Mouse (Mus musculus) C2C12 (cell line): ENCODE measurements around the gene Lin37. TPM values are rescaled to one million over a fixed set of nuclear protein-coding genes. Genes with fewer than 3 reads are reported as not detected.
A peak's percentile ranks its signal among the peaks of the same experiment; 100 is the strongest.

Experiments
- H3K27me3 ChIP-seq: one replicate; pipeline ENCODE4 v1.6.1; 2011; ENCODE audit not compliant: control insufficient read depth, insufficient read depth, insufficient read length
- H3K36me3 ChIP-seq: one replicate; pipeline ENCODE4 v1.6.1; 2011; ENCODE audit not compliant: control insufficient read depth, insufficient read depth
- H3K4me3 ChIP-seq: one replicate; pipeline ENCODE4 v1.5.1; 2011; ENCODE audit warnings: mild to moderate bottlenecking, control low read depth; ENCODE audit not compliant: poor library complexity, insufficient read depth, severe bottlenecking
- H3K79me2 ChIP-seq: one replicate; pipeline ENCODE4 v1.6.1; 2011; ENCODE audit not compliant: control insufficient read depth, insufficient read depth
- H3K79me3 ChIP-seq: one replicate; pipeline ENCODE4 v1.6.1; 2011; ENCODE audit warnings: low read depth, control low read depth
- H3ac ChIP-seq: one replicate; pipeline ENCODE3; 2011; ENCODE audit warnings: low read depth; ENCODE audit not compliant: control insufficient read depth, insufficient read length
- CEBPB ChIP-seq: IDR thresholded peaks from one replicate; pipeline ENCODE4 v1.6.1; 2011; ENCODE audit warnings: low read depth, mild to moderate bottlenecking, control low read depth, moderate library complexity
- CTCF ChIP-seq: IDR thresholded peaks from one replicate; pipeline ENCODE4 v1.5.1; 2011; ENCODE audit not compliant: control insufficient read depth, insufficient read depth, insufficient read length
- FOSL1 ChIP-seq: IDR thresholded peaks from one replicate; pipeline ENCODE4 v1.8.0; 2011; ENCODE audit warnings: mild to moderate bottlenecking, low read length; ENCODE audit not compliant: poor library complexity, insufficient read depth, severe bottlenecking
- MAX ChIP-seq: IDR thresholded peaks from one replicate; pipeline ENCODE4 v1.6.1; 2011; ENCODE audit warnings: mild to moderate bottlenecking, control low read depth
- MYOD1 ChIP-seq: IDR thresholded peaks from one replicate; pipeline ENCODE4 v1.6.1; 2011; ENCODE audit warnings: low read depth; ENCODE audit not compliant: control insufficient read depth, insufficient read length
- MYOG ChIP-seq: IDR thresholded peaks from one replicate; pipeline ENCODE4 v1.6.1; 2011; ENCODE audit not compliant: control insufficient read depth, insufficient read length; ENCODE audit errors: extremely low read depth
- USF1 ChIP-seq: IDR thresholded peaks from one replicate; pipeline ENCODE4 v1.6.1; 2011; ENCODE audit warnings: low read depth, mild to moderate bottlenecking, control low read depth, moderate library complexity
- polyA plus RNA-seq: library from polyadenylated mRNA; unstranded; fragments of >200 nt; fragmentation: generic; extraction: Trizol; gene quantifications from one replicate; pipeline ENCODE4 v1.2.1, GENCODE M21; 2012; ENCODE audit warnings: missing spikeins

Gene Lin37
- polyA plus RNA-seq, 1 experiment = 38.4 TPM

DNA sequence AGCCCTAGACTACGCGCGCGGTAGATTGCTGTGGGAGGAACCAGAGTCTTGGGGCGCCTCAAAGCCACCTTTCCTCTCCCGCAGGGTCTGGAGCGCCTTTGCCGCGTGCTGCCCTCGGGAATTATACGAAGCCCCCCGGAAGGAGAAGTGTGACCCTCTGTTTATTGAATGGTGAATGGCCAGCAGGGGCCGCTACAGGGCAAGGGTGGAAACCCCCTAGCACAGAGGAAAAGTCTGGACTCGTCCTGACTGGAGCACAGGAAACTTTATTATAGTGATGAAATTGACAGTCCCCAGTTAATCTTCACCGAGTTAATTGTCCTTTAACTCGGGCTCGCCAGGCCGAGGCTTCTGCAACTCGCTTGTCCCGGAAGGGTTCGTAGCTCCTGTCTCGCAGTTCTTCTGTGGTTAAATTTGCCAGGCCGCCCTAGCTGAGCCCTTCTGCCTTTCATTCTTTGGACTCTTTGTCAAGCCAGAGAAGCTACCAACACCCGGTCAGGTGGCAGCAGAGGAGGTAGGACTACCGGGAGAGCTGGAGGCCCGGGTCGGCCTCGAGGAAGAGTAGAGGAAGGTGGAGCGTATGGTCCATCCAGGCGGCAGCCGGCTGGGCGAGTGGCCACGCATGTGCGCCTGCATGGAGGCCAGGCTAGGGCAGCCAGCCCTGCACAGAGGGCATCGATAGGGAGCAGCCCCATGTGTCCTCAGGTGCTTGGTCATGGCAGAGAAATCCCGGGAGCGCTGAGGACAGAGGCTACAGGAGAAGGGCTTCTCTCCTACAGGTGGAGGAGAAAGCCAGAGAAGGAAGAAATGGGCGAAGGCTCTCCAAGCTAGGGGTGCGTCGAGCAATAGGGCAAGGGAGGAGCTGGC lies 30.0 kb upstream of the Lin37 start:
- Histone ChIP-seq H3K79me3 (peaks cover 20% of the 10 kb centered on the region), H3K27me3 (no peaks in the 10 kb centered on the region), H3K36me3 (peaks cover 16% of the 10 kb centered on the region), H3ac (peak overlapping the region; percentile 87), H3K4me3 (peak overlapping the region; percentile 75), H3K79me2 (peaks cover 38% of the 10 kb centered on the region)
- no peak for TF ChIP-seq USF1
- TF ChIP-seq FOSL1 = no peak
- TF ChIP-seq CTCF = peak; percentile 44
- no peak for TF ChIP-seq MAX
- TF ChIP-seq CEBPB = no peak
- TF ChIP-seq MYOG = no peak
- no peak for TF ChIP-seq MYOD1

- peaks cover 20% of the 10 kb centered on the region for H3K79me3 ChIP-seq
- peaks cover 44% of the 10 kb centered on the region for H3K79me2 ChIP-seq
- TF ChIP-seq MYOD1 (no peak), USF1 (no peak), FOSL1 (no peak), CEBPB (no peak), CTCF (no peak), MAX (no peak), MYOG (no peak)
- no peaks in the 10 kb centered on the region for H3K27me3 ChIP-seq
- peak within 1 kb of the TSS; percentile 75 for H3K4me3 ChIP-seq
- peak within 1 kb of the TSS; percentile 98 for H3ac ChIP-seq
- H3K36me3 ChIP-seq = peaks cover 24% of the 10 kb centered on the region
Measured at GRCm38 (mm10) chr7:30588676-30589434, 29.2 kb upstream of the Lin37 start, which contains the start of gene Kmt2b. Kmt2b (minus strand) TSS chr7:30588726.

GRCm38 (mm10) chr7:30587842-30588667 lies 28.4 kb upstream of the Lin37 start:
- Histone ChIP-seq H3K79me3 (peaks cover 20% of the 10 kb centered on the region), H3K79me2 (peaks cover 44% of the 10 kb centered on the region), H3K27me3 (no peaks in the 10 kb centered on the region), H3ac (peak overlapping the region; percentile 98), H3K4me3 (peak overlapping the region; percentile 75), H3K36me3 (peaks cover 26% of the 10 kb centered on the region)
- TF ChIP-seq CEBPB (no peak), MYOD1 (no peak)

DNA sequence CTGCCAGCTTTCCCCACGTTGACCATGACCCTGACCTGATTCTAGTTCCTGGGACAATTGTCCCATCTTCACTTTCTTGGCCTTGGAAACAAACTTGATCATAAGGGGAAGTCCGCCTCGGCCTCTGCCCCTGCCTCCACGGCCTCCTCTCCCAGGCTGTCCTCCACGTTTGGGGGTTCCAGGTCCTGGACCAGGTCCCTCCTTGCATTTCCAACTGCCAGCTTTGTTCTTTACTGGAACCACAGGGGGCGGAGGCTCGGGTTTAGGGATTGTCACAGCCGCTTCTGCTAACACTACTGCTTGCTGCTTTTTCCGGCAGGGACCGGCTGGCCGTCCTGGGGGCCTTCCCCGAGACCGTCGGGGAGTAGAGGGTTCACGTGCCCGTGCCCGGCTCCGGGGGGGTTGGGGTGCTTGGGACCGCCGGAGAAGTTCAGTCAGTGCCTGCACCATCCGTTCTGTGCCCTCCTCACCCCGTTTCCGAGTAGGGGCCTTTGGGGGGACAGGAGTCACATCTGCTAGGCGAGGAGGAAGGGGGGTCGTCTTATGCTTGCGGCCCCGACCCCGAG lies 26.9 kb upstream of the Lin37 start:
- Histone ChIP-seq H3K27me3 (no peaks in the 10 kb centered on the region), H3K36me3 (peaks cover 29% of the 10 kb centered on the region), H3K79me2 (peaks cover 44% of the 10 kb centered on the region), H3K79me3 (peaks cover 20% of the 10 kb centered on the region), H3ac (no peak overlapping the region), H3K4me3 (no peak overlapping the region)
- TF ChIP-seq FOSL1 (no peak), USF1 (no peak), MYOD1 (no peak), MAX (no peak), CTCF (no peak)

GRCm38 (mm10) chr7:30585170-30585569 lies 25.5 kb upstream of the Lin37 start:
- Histone ChIP-seq H3K79me3 (peaks cover 20% of the 10 kb centered on the region), H3K4me3 (no peak overlapping the region), H3K27me3 (no peaks in the 10 kb centered on the region), H3K79me2 (peaks cover 44% of the 10 kb centered on the region), H3ac (no peak overlapping the region), H3K36me3 (peaks cover 37% of the 10 kb centered on the region)
- TF ChIP-seq FOSL1 (no peak), MYOG (no peak), CTCF (no peak), CEBPB (no peak)
